Mouse (Mus musculus) cerebellum, postnatal 25 days (tissue): ENCODE measurements around the gene Cdhr4.

Experiments used
- DNase-seq, 2 experiments: peaks; one replicate each; pipeline ENCODE4 v3.0.0; 2021; ENCODE audit warnings: mixed read lengths in 2 of 2

Cdhr4 gene

GRCm38 (mm10) chr9:107992197-107992596 is at the start of gene Cdhr4:
Gene Cdhr4 (plus strand): TSS chr9:107992497.
- no peak for DNase-seq

GRCm38 (mm10) chr9:107947241-107948194 is 44.8 kb upstream of the Cdhr4 start:
- peak; percentile 46 to 61 for DNase-seq

GRCm38 (mm10) chr9:107949184-107949921 is 42.9 kb upstream of the Cdhr4 start:
- no peak for DNase-seq

GRCm38 (mm10) chr9:107949922-107950235 is 42.4 kb upstream of the Cdhr4 start, which contains the start of gene Traip:
Gene Traip (plus strand): TSS chr9:107950136.
- DNase-seq: no peak

- DNase-seq: peak; percentile 89 to 95
Measured at GRCm38 (mm10) chr9:107950460-107951355, 41.6 kb upstream of the Cdhr4 start.

- DNase-seq: no peak
Measured at GRCm38 (mm10) chr9:107955613-107956289, 36.5 kb upstream of the Cdhr4 start.

GRCm38 (mm10) chr9:107957141-107957540 is 35.2 kb upstream of the Cdhr4 start:
- DNase-seq: no peak

- DNase-seq: no peak
Measured at GRCm38 (mm10) chr9:107959896-107960295, 32.4 kb upstream of the Cdhr4 start.

- no peak for DNase-seq
Measured at GRCm38 (mm10) chr9:107960928-107961327, 31.4 kb upstream of the Cdhr4 start.

- DNase-seq: no peak
Measured at GRCm38 (mm10) chr9:107961351-107961762, 30.9 kb upstream of the Cdhr4 start.

- DNase-seq: peak in 1 of 2 experiments; percentile 24
Measured at GRCm38 (mm10) chr9:107961881-107962280, 30.4 kb upstream of the Cdhr4 start.

GRCm38 (mm10) chr9:107962916-107963315 is 29.4 kb upstream of the Cdhr4 start:
- no peak for DNase-seq

GRCm38 (mm10) chr9:107963700-107964099 is 28.6 kb upstream of the Cdhr4 start:
- peak; percentile 87 to 94 for DNase-seq

- DNase-seq: no peak
Measured at GRCm38 (mm10) chr9:107964681-107965080, 27.6 kb upstream of the Cdhr4 start.

- no peak for DNase-seq
Measured at GRCm38 (mm10) chr9:107966676-107967075, 25.6 kb upstream of the Cdhr4 start.

GRCm38 (mm10) chr9:107967437-107967836 is 24.9 kb upstream of the Cdhr4 start:
- DNase-seq: no peak

GRCm38 (mm10) chr9:107968531-107968930 is 23.8 kb upstream of the Cdhr4 start:
- no peak for DNase-seq

- no peak for DNase-seq
Measured at GRCm38 (mm10) chr9:107970311-107970710, 22.0 kb upstream of the Cdhr4 start.

- no peak for DNase-seq
Measured at GRCm38 (mm10) chr9:107971690-107972541, 20.4 kb upstream of the Cdhr4 start.

- no peak for DNase-seq
Measured at GRCm38 (mm10) chr9:107974491-107975171, 17.7 kb upstream of the Cdhr4 start.
